Mouse (Mus musculus) E14TG2a.4 (cell line): ENCODE data around the gene Shroom3.

Experiments used
- H3K27me3 ChIP-seq: 2 replicates; pipeline ENCODE4 v1.6.1; 2014; ENCODE audit warnings: low read length, control low read depth; ENCODE audit not compliant: insufficient read depth
- H3K36me3 ChIP-seq: 2 replicates; pipeline ENCODE4 v1.6.1; 2014; ENCODE audit warnings: low read length, control low read depth; ENCODE audit not compliant: insufficient read depth
- H3K4me1 ChIP-seq: replicated peaks from 2 replicates; pipeline ENCODE4 v1.6.1; 2014; ENCODE audit warnings: low read depth, low read length, control low read depth
- H3K4me3 ChIP-seq: replicated peaks from 2 replicates; pipeline ENCODE4 v1.5.1; 2014; ENCODE audit warnings: mild to moderate bottlenecking, low read length
- H3K9me3 ChIP-seq: 2 replicates; pipeline ENCODE4 v1.6.1; 2014; ENCODE audit warnings: low read length, control low read depth
- CTCF ChIP-seq: conservative IDR thresholded peaks from 2 replicates; pipeline ENCODE4 v1.5.1; 2014; ENCODE audit warnings: low read length
- NANOG ChIP-seq: IDR thresholded peaks from 2 replicates; pipeline ENCODE4 v1.6.1; 2014; ENCODE audit warnings: borderline replicate concordance, low read length, mixed read lengths
- POU5F1 ChIP-seq: IDR thresholded peaks from 2 replicates; pipeline ENCODE4 v1.6.1; 2014; ENCODE audit warnings: low read length, borderline replicate concordance

Gene Shroom3

DNA sequence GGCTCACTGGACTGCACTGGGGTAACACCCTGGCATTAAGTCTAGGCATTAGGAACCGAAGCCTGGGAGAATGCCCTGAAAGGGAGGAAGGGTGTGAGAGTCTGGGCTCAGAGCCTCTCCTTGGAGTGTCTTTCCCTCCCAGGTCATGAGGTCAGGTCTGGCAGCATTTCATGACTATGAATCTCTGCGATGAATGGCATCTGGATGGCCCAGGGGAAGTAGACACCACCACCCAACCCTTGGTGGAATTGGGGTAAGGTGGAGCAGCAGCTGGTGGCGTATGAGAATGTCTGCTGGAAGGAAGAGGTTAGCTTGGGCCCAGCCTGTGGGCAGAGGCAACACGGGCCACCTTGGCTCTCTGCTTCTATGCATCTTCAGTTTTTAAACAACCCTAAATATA is 171.7 kb downstream of the Shroom3 start:
- no peaks in the 10 kb centered on the region for H3K36me3 ChIP-seq
- no peak overlapping the region for H3K4me3 ChIP-seq
- peaks cover 12% of the 10 kb centered on the region for H3K9me3 ChIP-seq
- H3K4me1 ChIP-seq, result peaks cover 40% of the 10 kb centered on the region
- TF ChIP-seq POU5F1 (no peak), CTCF (no peak), NANOG (no peak)
- H3K27me3 ChIP-seq, result no peaks in the 10 kb centered on the region

DNA sequence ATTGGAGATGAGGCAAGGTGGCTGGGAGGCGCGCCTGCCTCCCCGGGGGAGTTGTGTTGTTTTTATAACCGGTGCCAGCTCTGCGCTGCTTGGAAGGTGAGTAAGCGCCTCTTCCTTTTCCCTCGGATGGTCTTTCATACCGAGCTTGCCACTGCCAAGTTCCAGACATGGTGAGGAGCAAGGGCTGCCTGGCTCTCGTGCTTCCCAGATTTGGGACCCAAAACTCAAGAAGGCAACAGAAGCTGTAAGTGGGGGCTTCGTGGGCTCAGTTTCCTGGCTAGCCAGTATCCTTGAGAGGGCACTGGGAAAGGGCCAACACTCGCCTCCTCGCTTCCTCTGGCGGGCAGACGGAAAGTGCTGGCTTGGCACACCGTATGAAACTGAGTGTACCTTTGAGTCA is 173.1 kb downstream of the Shroom3 start:
- H3K4me1 ChIP-seq, result peaks cover 28% of the 10 kb centered on the region
- no peak for TF ChIP-seq NANOG
- no peak for TF ChIP-seq POU5F1
- no peak for TF ChIP-seq CTCF

DNA sequence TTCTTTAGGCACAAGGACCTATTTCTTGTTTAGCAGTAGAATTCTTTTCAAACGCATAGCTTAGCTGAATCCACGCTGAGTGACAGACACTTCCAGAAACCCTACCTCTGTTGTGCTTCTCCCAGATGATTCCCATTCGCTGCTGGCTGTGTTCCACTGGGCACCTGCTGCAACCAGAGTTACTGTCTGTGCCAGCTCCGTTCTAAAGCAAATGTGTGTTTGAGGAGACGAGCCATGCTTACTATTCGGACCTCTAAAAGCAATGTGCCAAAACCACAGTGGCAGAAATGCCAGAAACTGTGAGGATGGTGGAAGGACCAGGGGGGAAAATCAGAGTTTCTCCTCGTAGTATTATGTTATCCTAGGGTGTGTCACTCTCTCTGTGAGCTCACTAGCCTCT is 173.9 kb downstream of the Shroom3 start:
- H3K4me3 ChIP-seq, result no peak overlapping the region
- H3K36me3 ChIP-seq, result no peaks in the 10 kb centered on the region
- H3K9me3 ChIP-seq, result peaks cover 12% of the 10 kb centered on the region
- TF ChIP-seq CTCF, result no peak
- TF ChIP-seq NANOG, result no peak
- no peak for TF ChIP-seq POU5F1
- peaks cover 21% of the 10 kb centered on the region for H3K4me1 ChIP-seq
- no peaks in the 10 kb centered on the region for H3K27me3 ChIP-seq

More for the DNA sequence above, 173.1 kb downstream of the Shroom3 start:
- Histone ChIP-seq H3K36me3 (no peaks in the 10 kb centered on the region), H3K27me3 (no peaks in the 10 kb centered on the region), H3K4me3 (peak overlapping the region; percentile 41), H3K9me3 (peaks cover 12% of the 10 kb centered on the region)

DNA sequence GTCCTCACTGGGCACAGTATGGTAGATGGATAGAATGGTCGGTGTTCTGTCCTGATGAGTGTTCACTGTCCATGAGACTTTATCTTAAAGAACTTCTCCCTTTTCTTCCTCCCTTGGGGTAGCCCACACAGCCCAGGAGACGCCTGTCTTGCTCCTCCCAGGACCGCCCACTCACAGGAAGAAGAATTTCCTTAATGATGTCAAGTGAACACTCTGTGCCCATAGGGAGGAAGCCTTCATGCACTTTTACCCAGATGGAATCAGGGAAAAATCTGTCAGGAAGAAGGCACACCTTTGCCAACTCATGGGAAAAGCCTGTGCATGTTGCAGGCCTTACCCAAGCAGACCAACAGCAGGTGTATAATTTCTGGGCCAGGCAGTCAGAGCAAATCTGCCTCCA is 174.9 kb downstream of the Shroom3 start:
- no peak for TF ChIP-seq NANOG
- TF ChIP-seq CTCF, result no peak
- no peak for TF ChIP-seq POU5F1
- H3K36me3 ChIP-seq, result no peaks in the 10 kb centered on the region

DNA sequence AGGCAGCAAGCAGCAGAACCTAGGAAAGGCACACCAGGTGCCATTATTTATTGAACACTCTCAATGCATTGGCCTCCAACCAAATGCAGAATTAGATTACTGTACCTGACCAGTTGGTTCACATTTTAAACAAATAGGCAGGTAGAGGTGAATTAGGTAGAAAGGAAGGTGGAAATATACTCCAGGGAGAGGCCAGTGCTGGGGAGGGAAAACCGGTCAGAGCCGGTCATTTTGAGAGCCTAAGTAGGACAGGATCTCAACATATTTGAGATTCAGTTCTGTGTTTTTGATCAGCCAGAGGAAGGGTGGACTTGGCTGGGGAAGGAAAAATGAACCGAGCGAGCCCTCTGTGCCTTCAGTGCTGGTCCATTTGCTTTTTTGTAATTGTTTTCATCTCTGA is 175.3 kb downstream of the Shroom3 start:
- H3K4me3 ChIP-seq, result no peak overlapping the region
- H3K36me3 ChIP-seq, result no peaks in the 10 kb centered on the region
- H3K9me3 ChIP-seq, result peaks cover 12% of the 10 kb centered on the region
- H3K4me1 ChIP-seq, result peaks cover 21% of the 10 kb centered on the region
- TF ChIP-seq CTCF (no peak), POU5F1 (no peak), NANOG (no peak)
- no peaks in the 10 kb centered on the region for H3K27me3 ChIP-seq

More for the DNA sequence above, 174.9 kb downstream of the Shroom3 start:
- Histone ChIP-seq H3K4me1 (peaks cover 21% of the 10 kb centered on the region), H3K4me3 (no peak overlapping the region), H3K9me3 (peaks cover 12% of the 10 kb centered on the region), H3K27me3 (no peaks in the 10 kb centered on the region)

DNA sequence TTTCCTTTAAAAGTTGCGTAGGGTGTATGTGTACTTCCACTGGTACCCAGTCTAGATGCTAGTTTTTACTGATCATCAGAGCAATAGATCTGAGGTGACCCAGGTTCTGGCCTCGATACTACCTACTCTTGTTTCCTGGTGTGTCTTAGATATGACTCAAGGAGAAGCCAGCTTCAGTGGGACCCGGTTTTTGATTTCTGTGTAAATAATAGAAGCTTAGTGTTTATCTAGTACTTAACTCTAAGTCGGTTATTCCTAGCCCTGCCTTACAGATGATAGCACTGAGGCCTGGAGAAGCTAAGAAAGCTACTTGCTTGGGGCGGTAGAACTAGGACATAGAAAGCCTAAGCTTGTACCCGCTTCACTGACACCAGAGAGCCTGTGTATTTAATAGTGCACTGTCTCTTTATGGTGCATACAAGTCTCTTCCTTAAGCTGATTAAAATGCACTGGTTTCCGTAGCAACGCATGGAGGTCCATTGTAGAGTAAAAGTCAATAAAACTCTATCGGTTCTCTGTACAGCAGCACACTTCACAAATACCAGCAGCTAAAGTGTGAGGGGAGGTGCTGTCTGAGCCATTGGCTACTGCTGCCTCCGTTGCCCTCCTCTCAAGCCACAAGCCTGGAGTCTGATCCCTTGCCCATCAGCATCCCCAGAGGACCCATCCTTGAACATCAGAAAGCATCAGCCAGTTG is 178.3 kb downstream of the Shroom3 start:
- Histone ChIP-seq H3K9me3 (peaks cover 12% of the 10 kb centered on the region), H3K4me3 (no peak overlapping the region), H3K36me3 (no peaks in the 10 kb centered on the region), H3K27me3 (no peaks in the 10 kb centered on the region), H3K4me1 (peaks cover 2% of the 10 kb centered on the region)
- TF ChIP-seq NANOG, result no peak
- no peak for TF ChIP-seq POU5F1
- no peak for TF ChIP-seq CTCF

DNA sequence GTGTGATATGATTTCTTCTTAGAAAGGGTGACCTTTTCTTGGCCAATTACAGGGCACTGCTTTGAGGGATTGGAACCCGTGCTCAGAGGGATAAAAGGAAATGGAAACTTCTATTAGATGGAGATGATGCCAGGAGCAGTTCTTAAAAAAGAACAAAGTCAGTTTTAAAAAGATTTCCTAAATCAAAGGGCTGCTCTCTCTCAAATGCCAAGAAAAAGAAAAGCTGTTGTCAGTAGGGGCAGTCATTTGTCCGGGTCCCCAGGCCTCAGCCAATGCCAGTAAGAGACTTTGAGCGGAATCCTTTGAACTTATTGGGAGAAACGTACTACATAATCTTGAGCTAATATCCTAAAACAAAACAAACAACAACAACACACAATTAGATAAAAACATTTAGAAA is 181.9 kb downstream of the Shroom3 start:
- no peaks in the 10 kb centered on the region for H3K27me3 ChIP-seq
- H3K9me3 ChIP-seq, result no peaks in the 10 kb centered on the region
- no peaks in the 10 kb centered on the region for H3K4me1 ChIP-seq
- no peaks in the 10 kb centered on the region for H3K36me3 ChIP-seq
- H3K4me3 ChIP-seq, result no peak overlapping the region
- TF ChIP-seq CTCF (no peak), POU5F1 (no peak), NANOG (no peak)

DNA sequence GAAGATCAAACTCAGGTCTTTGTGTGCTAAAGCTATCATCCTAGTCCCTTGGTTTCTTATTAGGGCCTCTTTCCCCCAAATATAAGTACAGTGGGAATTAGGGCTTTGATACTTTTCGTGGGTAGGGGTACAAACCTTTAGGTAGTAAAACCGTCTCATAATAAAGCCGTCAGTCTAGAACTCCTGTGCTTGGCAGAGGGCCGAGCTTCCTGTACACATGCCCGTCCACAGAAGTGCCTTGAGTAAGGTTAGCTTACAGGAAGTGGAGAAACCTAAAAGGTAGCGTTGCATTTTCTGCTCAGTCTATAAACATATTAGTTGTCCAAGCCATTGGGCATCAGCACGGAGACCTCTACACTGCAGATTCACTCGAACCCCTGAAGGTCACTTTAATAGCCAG is 183.3 kb downstream of the Shroom3 start:
- Histone ChIP-seq H3K36me3 (no peaks in the 10 kb centered on the region), H3K9me3 (no peaks in the 10 kb centered on the region), H3K4me1 (no peaks in the 10 kb centered on the region), H3K4me3 (no peak overlapping the region), H3K27me3 (no peaks in the 10 kb centered on the region)
- TF ChIP-seq POU5F1 (no peak), NANOG (no peak), CTCF (no peak)

DNA sequence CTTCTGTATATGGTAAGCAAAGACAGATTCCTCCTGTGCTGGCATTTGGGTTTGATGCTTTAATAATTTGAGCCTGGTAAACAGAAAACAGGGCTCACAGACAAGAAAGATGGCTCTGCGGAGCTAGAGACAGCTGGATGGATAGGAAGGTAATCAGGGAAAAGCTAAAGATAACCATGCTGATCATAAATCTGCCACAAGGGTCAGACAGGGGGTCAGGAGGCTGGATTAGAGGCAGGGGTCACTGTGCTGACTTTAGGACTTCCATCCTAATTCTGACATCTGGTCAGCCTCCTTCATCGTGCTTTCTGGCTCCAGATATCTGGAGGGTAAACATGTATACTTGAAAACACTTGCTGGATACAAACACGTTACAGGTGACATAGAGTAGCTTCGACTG is 184.0 kb downstream of the Shroom3 start:
- Histone ChIP-seq H3K27me3 (no peaks in the 10 kb centered on the region), H3K36me3 (no peaks in the 10 kb centered on the region), H3K4me3 (no peak overlapping the region), H3K9me3 (no peaks in the 10 kb centered on the region), H3K4me1 (no peaks in the 10 kb centered on the region)
- TF ChIP-seq NANOG, result no peak
- TF ChIP-seq CTCF, result no peak
